11 mouse cellular contexts compared by ENCODE assay signal in the genomic region with DNA sequence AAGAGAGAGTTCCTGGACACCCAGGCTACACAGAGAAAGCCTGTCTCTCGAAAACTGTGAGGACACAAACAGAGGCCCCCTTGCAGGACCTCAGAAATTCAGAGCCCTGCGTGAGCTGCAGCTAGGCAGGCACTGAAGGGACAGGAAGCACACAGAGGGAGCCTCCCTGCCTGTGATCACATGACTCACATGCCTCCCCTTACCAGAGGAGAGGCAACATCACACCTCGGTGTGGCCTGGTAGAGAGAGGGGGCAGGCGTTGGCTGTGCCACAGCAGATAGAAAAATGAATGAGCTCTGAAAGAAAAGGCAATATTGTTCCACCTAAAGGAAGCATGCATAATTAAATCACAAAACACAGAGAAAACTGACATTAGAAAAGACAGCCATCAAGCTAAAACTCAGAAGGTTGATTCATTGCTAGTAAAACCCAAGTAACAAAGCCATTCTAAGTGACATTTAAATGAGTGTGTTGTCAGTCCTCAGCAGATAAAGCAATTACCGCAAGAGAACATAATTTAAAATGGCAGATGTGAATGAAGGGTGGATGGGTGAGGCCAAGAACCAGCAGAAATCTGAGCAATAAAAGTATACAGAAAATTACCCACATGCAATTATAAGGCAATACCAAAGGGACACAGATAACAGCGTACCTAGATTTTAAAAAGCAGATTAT.
A peak's percentile ranks its signal among the peaks of the same experiment; 100 is the strongest.
DNase-seq lines count a peak whose midpoint lies in the region; ATAC-seq and TF ChIP-seq lines count a peak whose summit lies in the region.
"Had no signal": no experiment of that assay in that cellular context is flagged by ENCODE, and none has a peak within 500 bp of the region (broad histone marks: within the 10 kb centered on the region; RNA-seq: fewer than 3 reads in every experiment).

No protein-coding gene starts in this region.

- TF ChIP-seq EP300 in stomach, postnatal 0 days (optimal IDR thresholded peaks at IDR 0.05) = no peak

- no peaks in the 10 kb centered on the region for H3K27me3 ChIP-seq in stomach, embryonic 16.5 days (ENCODE audit: control insufficient read depth, insufficient read depth, low read length)
- H3K27me3 ChIP-seq in stomach, postnatal 0 days (ENCODE audit: control insufficient read depth, insufficient read depth, low read length) = no peaks in the 10 kb centered on the region
- no peaks in the 10 kb centered on the region for H3K27me3 ChIP-seq in hindbrain, embryonic 12.5 days
- no peaks in the 10 kb centered on the region for H3K27me3 ChIP-seq in kidney, embryonic 16.5 days (ENCODE audit: insufficient read depth, low read length)
- H3K27me3 ChIP-seq: limb, embryonic 12.5 days had no signal

- ATAC-seq in stomach, embryonic 16.5 days (ENCODE audit: insufficient read depth, low FRiP score) = no peak
- no peak for ATAC-seq in stomach, postnatal 0 days (ENCODE audit: low FRiP score, low TSS enrichment)
- peak; percentile 78 for ATAC-seq in hindbrain, embryonic 12.5 days (ENCODE audit: low FRiP score)
- ATAC-seq in kidney, embryonic 16.5 days (ENCODE audit: low FRiP score, low TSS enrichment) = no peak

- H3K36me3 ChIP-seq in stomach, embryonic 16.5 days (ENCODE audit: control insufficient read depth, insufficient read depth, low read length) = no peaks in the 10 kb centered on the region
- H3K36me3 ChIP-seq in stomach, postnatal 0 days (ENCODE audit: control insufficient read depth, insufficient read depth, low read length) = no peaks in the 10 kb centered on the region; the same call in 1 of the 2 replicates
- H3K36me3 ChIP-seq in hindbrain, embryonic 12.5 days = no peaks in the 10 kb centered on the region
- peaks cover 6% of the 10 kb centered on the region; the same call in 1 of the 2 replicates for H3K36me3 ChIP-seq in kidney, embryonic 16.5 days (ENCODE audit: insufficient read depth, low read length)
- H3K36me3 ChIP-seq: limb, embryonic 12.5 days had no signal

- H3K4me2 ChIP-seq in stomach, embryonic 16.5 days (ENCODE audit: low read depth, low read length) = no peak overlapping the region
- no peak overlapping the region for H3K4me2 ChIP-seq in stomach, postnatal 0 days (replicated peaks; ENCODE audit: low read depth)
- H3K4me2 ChIP-seq in hindbrain, embryonic 12.5 days (replicated peaks) = no peak overlapping the region
- no peak overlapping the region for H3K4me2 ChIP-seq in kidney, embryonic 16.5 days (replicated peaks; ENCODE audit: low read depth, low read length)
- H3K4me2 ChIP-seq: limb, embryonic 12.5 days had no signal

- peaks cover 3% of the 10 kb centered on the region; the same call in 1 of the 2 replicates for H3K4me1 ChIP-seq in stomach, embryonic 16.5 days (ENCODE audit: control insufficient read depth, insufficient read depth, low read length)
- no peaks in the 10 kb centered on the region for H3K4me1 ChIP-seq in stomach, postnatal 0 days (replicated peaks; ENCODE audit: control insufficient read depth, insufficient read depth)
- peaks cover 7% of the 10 kb centered on the region; the same call in 1 of the 2 replicates for H3K4me1 ChIP-seq in hindbrain, embryonic 12.5 days
- no peaks in the 10 kb centered on the region for H3K4me1 ChIP-seq in kidney, embryonic 16.5 days (ENCODE audit: insufficient read depth, low read length)

- TF ChIP-seq CTCF in stomach, postnatal 0 days (IDR thresholded peaks at IDR 0.05; ENCODE audit: low read depth) = no peak

- 47% methylated on average over 6 of the region's 6 CpGs for WGBS in stomach, embryonic 16.5 days
- 43% methylated on average over 6 of the region's 6 CpGs for WGBS in stomach, postnatal 0 days
- WGBS in hindbrain, embryonic 12.5 days = 33% methylated on average over 6 of the region's 6 CpGs
- 35% methylated on average over 6 of the region's 6 CpGs for WGBS in kidney, embryonic 16.5 days

- H3K27ac ChIP-seq in stomach, embryonic 16.5 days (ENCODE audit: low read length) = no peak overlapping the region
- no peak overlapping the region for H3K27ac ChIP-seq in stomach, postnatal 0 days (replicated peaks)
- no peak overlapping the region for H3K27ac ChIP-seq in hindbrain, embryonic 12.5 days
- no peak overlapping the region for H3K27ac ChIP-seq in kidney, embryonic 16.5 days (ENCODE audit: low read length)
- H3K27ac ChIP-seq: limb, embryonic 12.5 days had no signal

- H3K9me3 ChIP-seq in stomach, embryonic 16.5 days (replicated peaks; ENCODE audit: control insufficient read depth, low read length) = no peaks in the 10 kb centered on the region
- H3K9me3 ChIP-seq in stomach, postnatal 0 days (ENCODE audit: control insufficient read depth, low read length) = no peaks in the 10 kb centered on the region
- H3K9me3 ChIP-seq in hindbrain, embryonic 12.5 days (replicated peaks) = no peaks in the 10 kb centered on the region
- H3K9me3 ChIP-seq in kidney, embryonic 16.5 days (ENCODE audit: low read length) = no peaks in the 10 kb centered on the region
- H3K9me3 ChIP-seq: limb, embryonic 12.5 days had no signal

- H3K4me3 ChIP-seq in stomach, embryonic 16.5 days (replicated peaks; ENCODE audit: low read length) = no peak overlapping the region
- no peak overlapping the region for H3K4me3 ChIP-seq in stomach, postnatal 0 days (ENCODE audit: low read depth, low read length)
- no peak overlapping the region for H3K4me3 ChIP-seq in hindbrain, embryonic 12.5 days
- H3K4me3 ChIP-seq in kidney, embryonic 16.5 days (ENCODE audit: low read length) = no peak overlapping the region
- H3K4me3 ChIP-seq: limb, embryonic 12.5 days had no signal

- peak overlapping the region; percentile 24; the same call in 1 of the 2 replicates for H3K9ac ChIP-seq in stomach, embryonic 16.5 days (ENCODE audit: low read length)
- H3K9ac ChIP-seq in stomach, postnatal 0 days (ENCODE audit: low read length) = no peak overlapping the region
- H3K9ac ChIP-seq in hindbrain, embryonic 12.5 days = no peak overlapping the region
- no peak overlapping the region for H3K9ac ChIP-seq in kidney, embryonic 16.5 days (replicated peaks; ENCODE audit: low read length)
- H3K9ac ChIP-seq: limb, embryonic 12.5 days had no signal

- peak; percentile 15 for DNase-seq in embryo, embryonic 10 days (ENCODE audit: low spot score)
- DNase-seq in embryo, embryonic 9.5 days (ENCODE audit: extremely low spot score) = no peak
- no peak for DNase-seq in stomach, postnatal 0 days (ENCODE audit: low spot score)
- peak; percentile 53 for DNase-seq in retina, postnatal 1 day
- DNase-seq in spleen, postnatal 14 days (ENCODE audit: low spot score in 2 of 2) = no peak
- DNase-seq: heart, postnatal 4 days; lung, postnatal 14 days had no signal

Comparison
In these comparisons a context has a peak if more than half of its experiments do, and no peak if none do; other contexts are left out.
1. DNase-seq: peak in embryo, embryonic 10 days (single experiment) and retina, postnatal 1 day (single experiment); none in embryo, embryonic 9.5 days (single experiment), stomach, postnatal 0 days (single experiment) and spleen, postnatal 14 days (0 of 2).